Mouse (Mus musculus): Measurements from ENCODE around the gene Fancm. TPM values are rescaled to one million over a fixed set of nuclear protein-coding genes. Genes with fewer than 3 reads are reported as not detected.
"Not testable (repeated sequence)": the region's sequence is repeated elsewhere in the genome, so short reads cannot be mapped to it uniquely, and the experiment has no call there.

Gene Fancm
- polyA plus RNA-seq, 1 experiment, result 0.94 TPM

GRCm38 (mm10) chr12:65118968-65119367 is 43.6 kb downstream of the Fancm start:
- H3K4me1 ChIP-seq (ENCODE audit: control insufficient read depth, insufficient read depth, insufficient read length, low read length), result no peaks in the 10 kb centered on the region
- no peak overlapping the region for H3K4me3 ChIP-seq (ENCODE audit: low read depth, low read length)
- peaks cover 16% of the 10 kb centered on the region for H3K36me3 ChIP-seq (ENCODE audit: control insufficient read depth, insufficient read depth, low read length)
- H3K27ac ChIP-seq (ENCODE audit: insufficient read depth, low read depth, low read length), result no peak overlapping the region
- 92% methylated on average over 7 of the region's 7 CpGs for WGBS
- H3K27me3 ChIP-seq (ENCODE audit: control insufficient read depth, insufficient read depth, low read length), result no peaks in the 10 kb centered on the region
- TF ChIP-seq CTCF (IDR thresholded peaks at IDR 0.05; ENCODE audit: extremely low read depth, insufficient read length, insufficient replicate concordance, low read depth, low read length) (no peak), POLR2A (IDR thresholded peaks at IDR 0.05; ENCODE audit: low read depth, low read length) (no peak)

- Histone ChIP-seq H3K27me3 (ENCODE audit: control insufficient read depth, insufficient read depth, low read length) (no peaks in the 10 kb centered on the region), H3K27ac (ENCODE audit: insufficient read depth, low read depth, low read length) (no peak overlapping the region), H3K4me3 (ENCODE audit: low read depth, low read length) (no peak overlapping the region), H3K36me3 (ENCODE audit: control insufficient read depth, insufficient read depth, low read length) (peaks cover 16% of the 10 kb centered on the region), H3K4me1 (ENCODE audit: control insufficient read depth, insufficient read depth, insufficient read length, low read length) (no peaks in the 10 kb centered on the region)
- no peak for TF ChIP-seq CTCF (IDR thresholded peaks at IDR 0.05; ENCODE audit: extremely low read depth, insufficient read length, insufficient replicate concordance, low read depth, low read length)
- TF ChIP-seq POLR2A (IDR thresholded peaks at IDR 0.05; ENCODE audit: low read depth, low read length), result no peak
- 95% methylated on average over 5 of the region's 5 CpGs for WGBS
These were observed 44.0 kb downstream of the Fancm start for GRCm38 (mm10) chr12:65119451-65119850.

DNA sequence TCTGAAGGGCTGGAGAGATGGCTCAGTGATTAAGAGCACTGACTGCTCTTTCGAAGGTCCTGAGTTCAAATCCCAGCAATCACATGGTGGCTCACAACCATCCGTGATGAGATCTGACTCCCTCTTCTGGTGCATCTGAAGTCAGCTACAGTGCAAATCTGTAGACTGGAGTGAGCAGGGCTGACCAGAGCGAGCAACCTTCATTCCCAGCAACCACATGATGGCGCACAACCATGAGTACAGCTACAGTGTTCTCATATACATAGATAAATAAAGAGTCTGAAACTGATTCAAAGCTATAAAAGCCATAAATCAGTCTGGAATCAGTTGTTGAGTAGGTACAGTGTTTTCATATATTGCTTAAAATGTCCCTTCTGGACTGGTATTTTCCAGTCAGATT is 60.7 kb downstream of the Fancm start:
- H3K4me3 ChIP-seq (ENCODE audit: low read depth, low read length); H3K27ac ChIP-seq (ENCODE audit: insufficient read depth, low read depth, low read length); H3K27me3 ChIP-seq (ENCODE audit: control insufficient read depth, insufficient read depth, low read length); H3K36me3 ChIP-seq (ENCODE audit: control insufficient read depth, insufficient read depth, low read length); H3K4me1 ChIP-seq (ENCODE audit: control insufficient read depth, insufficient read depth, insufficient read length, low read length): not testable (repeated sequence)
- WGBS, result 96% methylated on average over 4 of the region's 4 CpGs

DNA sequence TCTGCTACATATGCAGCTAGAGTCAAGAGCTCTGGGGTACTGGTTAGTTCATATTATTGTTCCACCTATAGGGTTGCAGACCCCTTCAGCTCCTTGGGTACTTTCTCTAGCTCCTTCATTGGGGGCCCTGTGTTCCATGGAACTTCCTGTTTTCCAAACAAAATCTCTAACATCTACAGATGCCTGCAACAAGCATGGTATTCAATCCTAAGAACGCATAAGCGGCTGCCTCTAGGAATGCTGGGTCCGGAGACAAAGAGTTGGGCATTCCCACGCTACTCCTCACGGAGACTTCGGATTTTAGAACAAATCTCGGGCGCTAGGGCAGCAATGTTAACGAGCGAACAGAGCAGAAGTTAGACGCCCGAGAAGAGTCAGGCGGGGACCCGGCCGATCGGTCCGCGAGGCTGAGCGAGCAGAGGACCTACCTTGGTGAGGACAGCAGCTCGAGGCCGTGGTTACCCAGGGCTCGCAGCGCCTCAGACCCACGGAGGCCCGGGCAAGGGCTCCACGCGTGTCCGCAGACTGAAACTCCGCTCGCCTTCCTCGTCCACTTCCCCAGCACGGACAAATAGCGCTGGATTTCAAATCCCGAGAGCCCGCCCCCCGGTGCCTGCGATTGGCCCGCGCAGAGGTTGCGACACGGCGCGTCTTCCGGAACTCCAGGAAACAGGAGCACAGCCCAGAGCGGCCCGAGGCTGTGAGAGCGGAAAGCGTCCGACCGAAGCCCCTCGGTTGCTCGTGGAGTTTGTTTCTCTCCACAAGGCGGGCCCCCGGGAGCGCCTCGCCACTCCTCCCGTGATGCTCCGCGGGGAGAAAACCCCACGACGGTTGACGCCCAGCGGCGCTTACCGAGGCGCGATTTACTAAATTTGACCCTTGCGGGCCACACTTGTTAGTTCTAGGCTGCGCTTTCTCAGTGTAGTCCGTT is 96.9 kb downstream of the Fancm start, which contains the start of gene Mis18bp1:
Gene Mis18bp1 (minus strand): TSS at position 584 of the 931 bp plus-strand sequence.
- peak within 1 kb of the TSS; percentile 88 for H3K27ac ChIP-seq (ENCODE audit: insufficient read depth, low read depth, low read length)
- H3K36me3 ChIP-seq (ENCODE audit: control insufficient read depth, insufficient read depth, low read length), result no peaks in the 10 kb centered on the region
- peaks cover 3% of the 10 kb centered on the region; the same call in 1 of the 2 replicates for H3K4me1 ChIP-seq (ENCODE audit: control insufficient read depth, insufficient read depth, insufficient read length, low read length)
- TF ChIP-seq POLR2A (IDR thresholded peaks at IDR 0.05; ENCODE audit: low read depth, low read length) (no peak), CTCF (IDR thresholded peaks at IDR 0.05; ENCODE audit: extremely low read depth, insufficient read length, insufficient replicate concordance, low read depth, low read length) (no peak)
- peak within 1 kb of the TSS; percentile 92 for H3K4me3 ChIP-seq (ENCODE audit: low read depth, low read length)
- WGBS, result under 1% methylated on average over 70 of the region's 70 CpGs
- H3K27me3 ChIP-seq (ENCODE audit: control insufficient read depth, insufficient read depth, low read length), result no peaks in the 10 kb centered on the region

DNA sequence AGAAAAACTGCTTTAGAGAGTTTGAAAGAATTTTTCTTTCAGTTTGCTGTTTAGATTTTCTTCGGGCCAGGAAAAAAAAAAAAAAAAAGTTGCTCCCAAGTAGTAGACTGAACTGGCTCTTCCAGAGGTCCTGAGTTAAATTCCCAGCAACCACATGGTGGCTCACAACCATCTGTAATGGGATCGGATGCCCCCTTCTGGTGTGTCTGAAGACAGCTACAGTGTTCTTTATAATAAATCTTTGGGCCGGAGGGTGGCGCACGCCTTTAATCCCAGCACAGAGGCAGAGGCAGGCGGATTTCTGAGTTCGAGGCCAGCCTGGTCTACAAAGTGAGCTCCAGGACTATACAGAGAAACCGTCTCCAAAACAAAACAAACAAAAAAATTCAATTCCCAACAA is 97.6 kb downstream of the Fancm start:
- not testable (repeated sequence) for H3K4me1 ChIP-seq (ENCODE audit: control insufficient read depth, insufficient read depth, insufficient read length, low read length); H3K27me3 ChIP-seq (ENCODE audit: control insufficient read depth, insufficient read depth, low read length); H3K36me3 ChIP-seq (ENCODE audit: control insufficient read depth, insufficient read depth, low read length)
- TF ChIP-seq CTCF (IDR thresholded peaks at IDR 0.05; ENCODE audit: extremely low read depth, insufficient read length, insufficient replicate concordance, low read depth, low read length), result peak; percentile 56; the same call in 1 of the 2 replicates
- Histone ChIP-seq H3K27ac (ENCODE audit: insufficient read depth, low read depth, low read length) (peak overlapping the region; percentile 88), H3K4me3 (ENCODE audit: low read depth, low read length) (peak overlapping the region; percentile 92)
- 12% methylated on average over 8 of the region's 8 CpGs for WGBS

DNA sequence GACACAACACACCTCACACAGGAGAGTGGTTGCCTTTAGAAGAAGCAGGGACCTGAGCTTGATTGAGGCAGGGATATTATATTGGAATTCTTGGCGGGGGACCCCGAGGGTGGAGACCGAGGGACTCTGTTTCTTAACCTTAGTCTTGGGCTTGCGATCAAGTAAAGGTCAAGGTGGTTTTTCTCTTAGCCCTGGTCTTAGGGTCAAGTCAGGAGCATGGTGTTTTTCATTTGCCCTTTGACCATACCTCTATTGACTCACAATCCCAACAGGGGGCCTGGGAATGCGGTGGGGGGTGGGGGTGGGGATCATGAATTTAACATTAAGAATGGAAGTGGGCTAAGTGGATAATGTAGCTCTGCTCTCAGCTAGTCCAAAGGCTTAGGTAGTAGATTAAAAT is 98.3 kb downstream of the Fancm start:
- TF ChIP-seq CTCF (IDR thresholded peaks at IDR 0.05; ENCODE audit: extremely low read depth, insufficient read length, insufficient replicate concordance, low read depth, low read length) (no peak), POLR2A (IDR thresholded peaks at IDR 0.05; ENCODE audit: low read depth, low read length) (no peak)
- H3K36me3 ChIP-seq (ENCODE audit: control insufficient read depth, insufficient read depth, low read length), result no peaks in the 10 kb centered on the region
- WGBS, result 91% methylated on average over 5 of the region's 5 CpGs
- H3K27me3 ChIP-seq (ENCODE audit: control insufficient read depth, insufficient read depth, low read length), result no peaks in the 10 kb centered on the region
- no peak overlapping the region for H3K27ac ChIP-seq (ENCODE audit: insufficient read depth, low read depth, low read length)
- H3K4me3 ChIP-seq (ENCODE audit: low read depth, low read length), result no peak overlapping the region
- H3K4me1 ChIP-seq (ENCODE audit: control insufficient read depth, insufficient read depth, insufficient read length, low read length), result peaks cover 3% of the 10 kb centered on the region; the same call in 1 of the 2 replicates

Other genes starting within 250 kb of the Fancm start
- gene Gm527, start 157.7 kb upstream of the Fancm start, polyA plus RNA-seq (2012; rRNA removed), result 0.18 and 0.34 TPM in 2 replicates
- 0.27 and 0.62 TPM in 2 replicates for gene Klhl28, start 110.1 kb upstream of the Fancm start, polyA plus RNA-seq (2012; rRNA removed)
- 0.79 and 1.1 TPM in 2 replicates for gene Togaram1, start 109.8 kb upstream of the Fancm start, polyA plus RNA-seq (2012; rRNA removed)
- 1.1 and 2.2 TPM in 2 replicates for gene Prpf39, start 39.3 kb upstream of the Fancm start, polyA plus RNA-seq (2012; rRNA removed)
- gene Fkbp3, start 1.6 kb upstream of the Fancm start, polyA plus RNA-seq (2012; rRNA removed), result 0.79 and 4.3 TPM in 2 replicates
- gene Mis18bp1, start 97.0 kb downstream of the Fancm start, polyA plus RNA-seq (2012; rRNA removed), result 0.04 and 0.22 TPM in 2 replicates
- not detected in 2 replicates for gene Wdr20rt, start 149.9 kb downstream of the Fancm start, polyA plus RNA-seq (2012; rRNA removed)

All from small intestine, adult 2 months (tissue).